Mouse (Mus musculus) limb, embryonic 14.5 days (tissue): Measurements from ENCODE around the gene Car11. TPM values are rescaled to one million over a fixed set of nuclear protein-coding genes. Genes with fewer than 3 reads are reported as not detected.

Experiments used
- ATAC-seq: fragments of 200-750 bp; cut with Nextera tagmentation; 2 replicates; pipeline ENCODE4 v1.8.0; 2017; ENCODE audit warnings: low read depth, moderate number of reproducible peaks, moderate TSS enrichment; ENCODE audit not compliant: low FRiP score
- DNase-seq: peaks from one replicate; pipeline ENCODE4 v3.0.0-alpha.2; 2015; ENCODE audit warnings: low spot score
- H3K27ac ChIP-seq: fragments of 300-500 bp; sonication (generic); replicated peaks from 2 replicates; pipeline ENCODE4 v1.5.1; 2014; ENCODE audit warnings: low read depth, mild to moderate bottlenecking, low read length, moderate library complexity, mixed read lengths
- H3K27me3 ChIP-seq: fragments of 300-500 bp; sonication (generic); 2 replicates; pipeline ENCODE4 v1.6.1; 2014; ENCODE audit warnings: low read length, mixed read lengths; ENCODE audit not compliant: control insufficient read depth, insufficient read depth
- H3K36me3 ChIP-seq: fragments of 300-500 bp; sonication (generic); 2 replicates; pipeline ENCODE4 v1.6.1; 2014; ENCODE audit warnings: mild to moderate bottlenecking, low read length, moderate library complexity, mixed read lengths; ENCODE audit not compliant: control insufficient read depth, insufficient read depth
- H3K4me1 ChIP-seq: fragments of 300-500 bp; sonication (generic); 2 replicates; pipeline ENCODE4 v1.6.1; 2014; ENCODE audit warnings: antibody characterized with exemption, low read length, mixed read lengths; ENCODE audit not compliant: control insufficient read depth, insufficient read depth
- H3K4me2 ChIP-seq: fragments of 300-500 bp; sonication (generic); replicated peaks from 2 replicates; pipeline ENCODE4 v1.6.1; 2014; ENCODE audit warnings: low read depth, mild to moderate bottlenecking, low read length, moderate library complexity; ENCODE audit not compliant: severe bottlenecking
- H3K4me3 ChIP-seq: fragments of 300-500 bp; sonication (generic); replicated peaks from 2 replicates; pipeline ENCODE4 v1.5.1; 2014; ENCODE audit warnings: low read length
- H3K9ac ChIP-seq: fragments of 300-500 bp; sonication (generic); 2 replicates; pipeline ENCODE4 v1.6.1; 2014; ENCODE audit warnings: mild to moderate bottlenecking, low read depth, low read length, moderate library complexity; ENCODE audit not compliant: severe bottlenecking
- H3K9me3 ChIP-seq: fragments of 300-500 bp; sonication (generic); 2 replicates; pipeline ENCODE4 v1.6.1; 2016; ENCODE audit warnings: low read length; ENCODE audit not compliant: control insufficient read depth
- POLR2A ChIP-seq: fragments of 200-500 bp; IDR thresholded peaks from 2 replicates; pipeline ENCODE4 v1.8.0; 2012; ENCODE audit warnings: inconsistent platforms, mild to moderate bottlenecking, moderate library complexity, borderline replicate concordance; ENCODE audit not compliant: insufficient read depth, insufficient read length; ENCODE audit errors: extremely low read depth
- WGBS: fragments of 180-500 bp; shearing (Covaris S2); extraction: QIAGEN DNeasy Blood & Tissue Kit; methylation state at CpG from one replicate; pipeline ENCODE4 v1.1.7; 2014; 5-methylcytosine and 5-hydroxymethylcytosine counted together
- polyA plus RNA-seq, 2 experiments: library from polyadenylated mRNA; depleted of rRNA in 1 of 2; stranded (reverse) in 1 of 2; unstranded in 1 of 2; fragments of >200 nt; fragmentation: Nextera tagmentation in 1 of 2; extraction: Ambion mirVana in 1 of 2; gene quantifications; 2 replicates each; pipeline versions ENCODE4 v1.2.1 to v1.2.3; 2012 to 2014

Gene Car11
- polyA plus RNA-seq, 2 experiments = 9.5 to 34.1 TPM

GRCm38 (mm10) chr7:45748110-45748509 is 48.5 kb downstream of the Car11 start:
- ATAC-seq = no peak
- WGBS = 83% methylated on average over 7 of the region's 7 CpGs
- no peaks in the 10 kb centered on the region for H3K36me3 ChIP-seq

GRCm38 (mm10) chr7:45749401-45749800 is 49.8 kb downstream of the Car11 start:
- Histone ChIP-seq H3K4me3 (no peak overlapping the region), H3K9me3 (no peaks in the 10 kb centered on the region; the same call in 1 of the 2 replicates), H3K4me2 (no peak overlapping the region), H3K27me3 (no peaks in the 10 kb centered on the region), H3K4me1 (no peaks in the 10 kb centered on the region), H3K27ac (no peak overlapping the region), H3K9ac (no peak overlapping the region), H3K36me3 (no peaks in the 10 kb centered on the region)
- DNase-seq (no peak), ATAC-seq (no peak)
- no peak for TF ChIP-seq POLR2A
- 41% methylated on average over 9 of the region's 10 CpGs for WGBS

More at GRCm38 (mm10) chr7:45748110-45748509, 48.5 kb downstream of the Car11 start:
- H3K27ac ChIP-seq = no peak overlapping the region
- TF ChIP-seq POLR2A = no peak
- no peak for DNase-seq
- H3K4me2 ChIP-seq = no peak overlapping the region
- H3K4me3 ChIP-seq = no peak overlapping the region
- H3K27me3 ChIP-seq = no peaks in the 10 kb centered on the region
- no peaks in the 10 kb centered on the region; the same call in 1 of the 2 replicates for H3K9me3 ChIP-seq
- no peak overlapping the region for H3K9ac ChIP-seq
- H3K4me1 ChIP-seq = no peaks in the 10 kb centered on the region

DNA sequence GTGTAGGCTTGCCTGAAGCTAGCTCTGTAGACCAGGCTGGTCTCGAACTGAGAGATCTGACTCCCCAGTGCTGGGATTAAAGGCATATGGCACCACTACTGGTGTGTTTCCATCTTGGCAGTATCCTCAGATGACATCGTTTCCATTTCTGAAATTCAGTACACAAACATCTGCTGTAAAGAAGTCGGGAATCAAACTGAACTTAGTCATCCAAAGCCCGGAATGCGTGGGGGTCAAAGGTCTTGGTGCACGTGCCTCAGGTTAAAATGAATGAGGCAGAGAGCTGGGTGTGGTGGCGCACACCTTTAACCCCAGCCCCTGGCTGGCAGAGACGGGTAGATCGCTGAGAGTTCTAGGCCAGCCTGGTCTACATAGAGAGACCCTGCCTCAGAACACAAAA is 50.5 kb downstream of the Car11 start:
- WGBS = 64% methylated on average over 9 of the region's 9 CpGs

More for the DNA sequence above, 50.5 kb downstream of the Car11 start:
- TF ChIP-seq POLR2A = no peak
- H3K36me3 ChIP-seq = no peaks in the 10 kb centered on the region
- H3K27ac ChIP-seq = no peak overlapping the region
- no peak overlapping the region for H3K4me2 ChIP-seq
- no peaks in the 10 kb centered on the region for H3K27me3 ChIP-seq
- H3K4me3 ChIP-seq = no peak overlapping the region
- DNase-seq (no peak), ATAC-seq (no peak)
- H3K9ac ChIP-seq = no peak overlapping the region
- no peaks in the 10 kb centered on the region for H3K4me1 ChIP-seq
- no peaks in the 10 kb centered on the region; the same call in 1 of the 2 replicates for H3K9me3 ChIP-seq

Other genes starting within 250 kb of the Car11 start
Only the 30 nearest of the 34 such genes appear.
- gene Tulp2, start 218.0 kb upstream of the Car11 start, polyA plus RNA-seq (2012; rRNA removed) = 0.82 and 1.3 TPM in 2 replicates
- 1.2 and 2.0 TPM in 2 replicates for gene Tulp2, start 218.0 kb upstream of the Car11 start, polyA plus RNA-seq (2014; fragmentation: Nextera tagmentation; extraction: Ambion mirVana)
- gene Gm45808, start 213.0 kb upstream of the Car11 start, polyA plus RNA-seq (2012; rRNA removed) = not detected in 2 replicates
- gene Gm45808, start 213.0 kb upstream of the Car11 start, polyA plus RNA-seq (2014; fragmentation: Nextera tagmentation; extraction: Ambion mirVana) = not detected in 2 replicates
- gene Dhdh, start 211.0 kb upstream of the Car11 start, polyA plus RNA-seq (2012; rRNA removed) = 2.4 and 2.9 TPM in 2 replicates
- gene Dhdh, start 211.0 kb upstream of the Car11 start, polyA plus RNA-seq (2014; fragmentation: Nextera tagmentation; extraction: Ambion mirVana) = 2.0 and 2.6 TPM in 2 replicates
- 293 and 299 TPM in 2 replicates for gene Nucb1, start 189.4 kb upstream of the Car11 start, polyA plus RNA-seq (2012; rRNA removed)
- gene Nucb1, start 189.4 kb upstream of the Car11 start, polyA plus RNA-seq (2014; fragmentation: Nextera tagmentation; extraction: Ambion mirVana) = 239 and 254 TPM in 2 replicates
- gene Ppp1r15a, start 173.6 kb upstream of the Car11 start, polyA plus RNA-seq (2012; rRNA removed) = 27.5 and 29.8 TPM in 2 replicates
- gene Ppp1r15a, start 173.6 kb upstream of the Car11 start, polyA plus RNA-seq (2014; fragmentation: Nextera tagmentation; extraction: Ambion mirVana) = 21.2 and 22.1 TPM in 2 replicates
- gene Plekha4, start 173.5 kb upstream of the Car11 start, polyA plus RNA-seq (2012; rRNA removed) = 13.1 and 17.2 TPM in 2 replicates
- 4.3 and 4.6 TPM in 2 replicates for gene Plekha4, start 173.5 kb upstream of the Car11 start, polyA plus RNA-seq (2014; fragmentation: Nextera tagmentation; extraction: Ambion mirVana)
- gene Hsd17b14, start 144.9 kb upstream of the Car11 start, polyA plus RNA-seq (2012; rRNA removed) = 1.1 and 1.2 TPM in 2 replicates
- gene Hsd17b14, start 144.9 kb upstream of the Car11 start, polyA plus RNA-seq (2014; fragmentation: Nextera tagmentation; extraction: Ambion mirVana) = 0.44 and 0.92 TPM in 2 replicates
- 67.6 and 71.5 TPM in 2 replicates for gene Bcat2, start 129.7 kb upstream of the Car11 start, polyA plus RNA-seq (2012; rRNA removed)
- gene Bcat2, start 129.7 kb upstream of the Car11 start, polyA plus RNA-seq (2014; fragmentation: Nextera tagmentation; extraction: Ambion mirVana) = 57.2 and 60.4 TPM in 2 replicates
- 0.58 and 0.73 TPM in 2 replicates for gene Fgf21, start 84.4 kb upstream of the Car11 start, polyA plus RNA-seq (2012; rRNA removed)
- gene Fgf21, start 84.4 kb upstream of the Car11 start, polyA plus RNA-seq (2014; fragmentation: Nextera tagmentation; extraction: Ambion mirVana) = 0.43 and 0.66 TPM in 2 replicates
- 1.0 and 1.9 TPM in 2 replicates for gene Fut1, start 82.6 kb upstream of the Car11 start, polyA plus RNA-seq (2012; rRNA removed)
- 1.2 and 1.8 TPM in 2 replicates for gene Fut1, start 82.6 kb upstream of the Car11 start, polyA plus RNA-seq (2014; fragmentation: Nextera tagmentation; extraction: Ambion mirVana)
- gene Izumo1, start 78.0 kb upstream of the Car11 start, polyA plus RNA-seq (2012; rRNA removed) = 0.33 and 0.43 TPM in 2 replicates
- gene Izumo1, start 78.0 kb upstream of the Car11 start, polyA plus RNA-seq (2014; fragmentation: Nextera tagmentation; extraction: Ambion mirVana) = 0.39 TPM in 1 of 2 replicates, not detected in the other
- 14.1 and 16.7 TPM in 2 replicates for gene Rasip1, start 72.4 kb upstream of the Car11 start, polyA plus RNA-seq (2012; rRNA removed)
- gene Rasip1, start 72.4 kb upstream of the Car11 start, polyA plus RNA-seq (2014; fragmentation: Nextera tagmentation; extraction: Ambion mirVana) = 11.0 and 11.8 TPM in 2 replicates
- 34.6 and 43.9 TPM in 2 replicates for gene Mamstr, start 59.9 kb upstream of the Car11 start, polyA plus RNA-seq (2012; rRNA removed)
- 15.7 and 19.8 TPM in 2 replicates for gene Mamstr, start 59.9 kb upstream of the Car11 start, polyA plus RNA-seq (2014; fragmentation: Nextera tagmentation; extraction: Ambion mirVana)
- 1.1 and 1.4 TPM in 2 replicates for gene Fut2, start 33.4 kb upstream of the Car11 start, polyA plus RNA-seq (2012; rRNA removed)
- 2.2 and 2.9 TPM in 2 replicates for gene Fut2, start 33.4 kb upstream of the Car11 start, polyA plus RNA-seq (2014; fragmentation: Nextera tagmentation; extraction: Ambion mirVana)
- 1.3 and 2.1 TPM in 2 replicates for gene Ntn5, start 15.8 kb upstream of the Car11 start, polyA plus RNA-seq (2012; rRNA removed)
- gene Ntn5, start 15.8 kb upstream of the Car11 start, polyA plus RNA-seq (2014; fragmentation: Nextera tagmentation; extraction: Ambion mirVana) = 0.59 and 0.86 TPM in 2 replicates
- 1.7 and 2.8 TPM in 2 replicates for gene Sec1, start 5.4 kb upstream of the Car11 start, polyA plus RNA-seq (2012; rRNA removed)
- 0.46 and 0.92 TPM in 2 replicates for gene Sec1, start 5.4 kb upstream of the Car11 start, polyA plus RNA-seq (2014; fragmentation: Nextera tagmentation; extraction: Ambion mirVana)
- 15.1 and 16.8 TPM in 2 replicates for gene Dbp, start 5.2 kb downstream of the Car11 start, polyA plus RNA-seq (2012; rRNA removed)
- 7.0 and 8.9 TPM in 2 replicates for gene Dbp, start 5.2 kb downstream of the Car11 start, polyA plus RNA-seq (2014; fragmentation: Nextera tagmentation; extraction: Ambion mirVana)
- 1,056 and 1,196 TPM in 2 replicates for gene Rpl18, start 15.6 kb downstream of the Car11 start, polyA plus RNA-seq (2012; rRNA removed)
- gene Rpl18, start 15.6 kb downstream of the Car11 start, polyA plus RNA-seq (2014; fragmentation: Nextera tagmentation; extraction: Ambion mirVana) = 1,210 and 1,246 TPM in 2 replicates
- gene Sphk2, start 18.2 kb downstream of the Car11 start, polyA plus RNA-seq (2012; rRNA removed) = 36.9 and 48.5 TPM in 2 replicates
- gene Sphk2, start 18.2 kb downstream of the Car11 start, polyA plus RNA-seq (2014; fragmentation: Nextera tagmentation; extraction: Ambion mirVana) = 27.5 and 29.2 TPM in 2 replicates
- gene Fam83e, start 21.4 kb downstream of the Car11 start, polyA plus RNA-seq (2012; rRNA removed) = 0.92 and 0.95 TPM in 2 replicates
- gene Fam83e, start 21.4 kb downstream of the Car11 start, polyA plus RNA-seq (2014; fragmentation: Nextera tagmentation; extraction: Ambion mirVana) = 0.30 and 0.48 TPM in 2 replicates
- gene Spaca4, start 26.0 kb downstream of the Car11 start, polyA plus RNA-seq (2012; rRNA removed) = not detected in 2 replicates
- not detected in 2 replicates for gene Spaca4, start 26.0 kb downstream of the Car11 start, polyA plus RNA-seq (2014; fragmentation: Nextera tagmentation; extraction: Ambion mirVana)
- 46.2 and 70.5 TPM in 2 replicates for gene Lmtk3, start 83.9 kb downstream of the Car11 start, polyA plus RNA-seq (2012; rRNA removed)
- gene Lmtk3, start 83.9 kb downstream of the Car11 start, polyA plus RNA-seq (2014; fragmentation: Nextera tagmentation; extraction: Ambion mirVana) = 1.8 and 2.8 TPM in 2 replicates
- 5.3 and 8.9 TPM in 2 replicates for gene Sult2b1, start 84.8 kb downstream of the Car11 start, polyA plus RNA-seq (2012; rRNA removed)
- gene Sult2b1, start 84.8 kb downstream of the Car11 start, polyA plus RNA-seq (2014; fragmentation: Nextera tagmentation; extraction: Ambion mirVana) = 19.0 and 31.7 TPM in 2 replicates
- gene Cyth2, start 114.7 kb downstream of the Car11 start, polyA plus RNA-seq (2012; rRNA removed) = 100 and 105 TPM in 2 replicates
- 91.7 and 113 TPM in 2 replicates for gene Cyth2, start 114.7 kb downstream of the Car11 start, polyA plus RNA-seq (2014; fragmentation: Nextera tagmentation; extraction: Ambion mirVana)
- gene Kcnj14, start 124.9 kb downstream of the Car11 start, polyA plus RNA-seq (2012; rRNA removed) = 1.7 and 3.5 TPM in 2 replicates
- 1.1 and 1.4 TPM in 2 replicates for gene Kcnj14, start 124.9 kb downstream of the Car11 start, polyA plus RNA-seq (2014; fragmentation: Nextera tagmentation; extraction: Ambion mirVana)
- 33.7 and 38.7 TPM in 2 replicates for gene Grwd1, start 131.1 kb downstream of the Car11 start, polyA plus RNA-seq (2012; rRNA removed)
- gene Grwd1, start 131.1 kb downstream of the Car11 start, polyA plus RNA-seq (2014; fragmentation: Nextera tagmentation; extraction: Ambion mirVana) = 62.4 and 62.9 TPM in 2 replicates
- 374 and 521 TPM in 2 replicates for gene Kdelr1, start 172.9 kb downstream of the Car11 start, polyA plus RNA-seq (2012; rRNA removed)
- gene Kdelr1, start 172.9 kb downstream of the Car11 start, polyA plus RNA-seq (2014; fragmentation: Nextera tagmentation; extraction: Ambion mirVana) = 140 and 163 TPM in 2 replicates
- 4.9 and 7.4 TPM in 2 replicates for gene Grin2d, start 178.5 kb downstream of the Car11 start, polyA plus RNA-seq (2012; rRNA removed)
- gene Grin2d, start 178.5 kb downstream of the Car11 start, polyA plus RNA-seq (2014; fragmentation: Nextera tagmentation; extraction: Ambion mirVana) = 0.59 and 0.61 TPM in 2 replicates
- 0.49 and 0.83 TPM in 2 replicates for gene Syngr4, start 196.9 kb downstream of the Car11 start, polyA plus RNA-seq (2012; rRNA removed)
- 0.53 and 0.99 TPM in 2 replicates for gene Syngr4, start 196.9 kb downstream of the Car11 start, polyA plus RNA-seq (2014; fragmentation: Nextera tagmentation; extraction: Ambion mirVana)
- 17.1 and 22.7 TPM in 2 replicates for gene Tmem143, start 197.1 kb downstream of the Car11 start, polyA plus RNA-seq (2012; rRNA removed)
- 3.5 and 4.7 TPM in 2 replicates for gene Tmem143, start 197.1 kb downstream of the Car11 start, polyA plus RNA-seq (2014; fragmentation: Nextera tagmentation; extraction: Ambion mirVana)